Mouse (Mus musculus) CD4-positive helper T cell, adult 2 months (primary cell): Measurements from ENCODE around the gene Serpinb6c.
"Not testable (repeated sequence)": the region's sequence is repeated elsewhere in the genome, so short reads cannot be mapped to it uniquely, and the experiment has no call there.

Experiments
- DNase-seq: peaks from one replicate; pipeline ENCODE4 v3.0.0-alpha.2; 2012; ENCODE audit warnings: low read depth, missing footprints, low spot score

The Serpinb6c gene

DNA sequence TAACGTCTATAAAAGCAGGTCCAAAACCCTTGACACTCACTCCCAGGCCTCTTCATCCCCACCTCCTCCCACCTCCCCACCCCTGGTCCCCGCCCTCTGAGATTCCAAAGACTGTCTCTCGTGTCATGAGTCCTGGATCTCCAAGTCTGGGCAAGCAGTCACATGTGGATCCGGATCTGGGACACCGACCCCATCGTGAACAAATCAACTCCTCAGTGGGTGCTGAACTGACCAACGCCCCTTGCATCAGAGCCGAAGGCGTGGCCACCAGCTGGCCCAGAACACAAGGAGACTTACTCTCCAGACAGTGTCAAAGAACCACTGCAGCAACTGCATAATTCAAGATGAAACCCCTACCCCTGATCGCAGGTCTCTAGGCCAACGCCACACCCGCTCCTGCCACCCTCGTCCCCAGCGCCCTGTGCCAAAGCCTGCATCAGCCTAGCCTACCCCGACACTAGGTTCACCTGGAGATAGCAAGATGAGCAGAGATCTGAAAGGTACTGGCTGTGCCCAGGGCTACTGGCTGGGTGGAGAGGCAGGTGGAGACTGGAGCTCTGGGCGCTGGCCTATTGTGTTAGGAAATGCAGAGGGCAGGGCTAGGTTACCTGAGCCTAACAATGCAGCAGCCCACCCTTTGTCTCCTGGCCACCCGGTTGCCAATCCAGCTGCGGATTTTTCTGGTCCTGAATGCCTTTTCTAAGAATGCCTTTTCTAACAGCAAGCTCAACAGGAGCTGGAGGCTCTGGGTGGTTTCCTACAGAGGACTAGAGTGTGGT is at the start of gene Serpinb6c:
Gene Serpinb6c, minus strand, starts transcription at position 533 of the 779 bp plus-strand sequence.
- DNase-seq, result no peak

- no peak for DNase-seq
Measured at GRCm38 (mm10) chr13:33952947-33953346, 47.4 kb upstream of the Serpinb6c start.

DNA sequence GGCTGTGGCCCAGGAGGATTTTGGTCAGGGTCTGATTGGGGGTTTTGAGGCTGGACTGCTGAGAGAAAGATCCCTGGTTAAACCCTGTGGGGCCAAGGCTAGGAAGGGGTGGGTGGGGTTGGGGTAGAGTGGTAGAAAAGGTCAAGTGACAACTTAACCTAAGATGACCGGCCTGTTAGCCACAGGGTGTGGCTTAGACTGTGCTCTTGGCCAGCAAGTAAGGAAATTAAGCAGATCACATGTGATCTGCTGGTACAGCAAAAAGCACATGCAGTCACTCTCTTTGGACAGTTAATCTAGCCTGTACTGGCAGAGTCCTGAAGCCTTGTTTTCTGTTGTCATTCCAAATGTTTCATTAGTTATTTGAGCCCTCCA is 46.6 kb upstream of the Serpinb6c start:
- DNase-seq, result no peak

GRCm38 (mm10) chr13:33951308-33952074 is 46.0 kb upstream of the Serpinb6c start:
- no peak for DNase-seq

- DNase-seq, result no peak
Measured at GRCm38 (mm10) chr13:33942212-33942779, 36.8 kb upstream of the Serpinb6c start.

DNA sequence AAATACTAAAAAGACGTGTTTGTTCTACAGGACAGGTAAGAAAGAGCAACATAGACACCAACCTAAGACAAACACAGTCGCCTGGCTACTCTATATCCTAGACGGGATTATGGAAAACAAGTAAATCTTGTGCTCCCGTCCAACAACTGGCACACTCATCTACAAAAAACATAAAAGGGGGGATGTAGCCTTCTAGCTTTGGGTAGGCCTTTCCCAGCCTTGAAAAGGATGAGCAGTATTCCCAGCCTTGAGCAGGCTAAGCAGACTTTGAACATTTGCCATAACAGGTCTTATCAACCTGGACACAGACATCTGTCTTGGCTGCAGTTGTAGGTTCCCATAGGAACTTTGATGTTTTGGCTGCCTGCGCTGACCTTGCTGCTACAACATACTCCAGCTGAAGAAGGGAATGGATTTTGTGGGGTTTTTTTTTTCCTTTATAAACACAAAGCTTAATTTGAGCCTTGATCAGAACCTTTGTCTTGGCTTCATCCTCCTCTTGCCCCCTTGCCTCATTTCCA is 35.8 kb upstream of the Serpinb6c start:
- DNase-seq, result no peak

DNA sequence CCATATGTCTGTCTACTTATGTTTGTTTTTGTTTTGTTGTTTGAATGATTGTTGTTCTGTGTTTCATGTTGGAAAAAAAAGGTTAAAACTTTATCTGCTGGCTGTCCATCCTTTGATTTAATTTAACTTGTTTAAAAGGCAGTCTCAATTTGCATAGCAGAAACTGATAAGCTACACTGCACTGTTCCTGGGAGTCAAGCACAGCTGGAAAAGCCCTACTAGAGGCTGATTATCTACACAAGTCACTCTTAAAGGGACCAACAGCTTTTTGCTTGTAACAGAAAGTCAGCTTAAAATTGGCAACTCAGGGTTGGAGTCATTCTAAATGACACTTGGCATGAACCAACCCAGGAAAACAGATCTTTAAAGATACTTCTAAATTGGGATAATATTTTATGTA is 32.1 kb upstream of the Serpinb6c start:
- not testable (repeated sequence) for DNase-seq

DNA sequence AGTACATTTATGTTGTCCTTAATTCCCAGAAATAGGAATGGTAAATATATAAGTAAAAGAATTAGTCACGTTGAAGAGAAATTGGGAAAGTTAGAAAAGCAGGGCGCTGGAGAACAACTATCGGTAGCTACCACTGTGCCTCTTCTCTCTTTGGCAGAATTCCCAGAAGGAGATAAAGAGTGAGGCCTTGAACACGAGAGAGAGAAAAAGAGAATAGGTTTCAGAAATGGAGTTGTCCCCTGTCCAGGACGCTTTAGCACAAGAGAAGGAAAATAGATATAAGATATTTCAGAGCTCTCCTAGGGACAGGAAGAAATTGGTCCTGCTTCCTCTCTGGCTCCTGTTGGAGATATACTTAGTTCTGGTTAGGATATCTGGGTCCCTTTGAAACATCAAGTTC is 31.6 kb upstream of the Serpinb6c start:
- no peak for DNase-seq

- no peak for DNase-seq
Measured at GRCm38 (mm10) chr13:33935465-33936181, 30.1 kb upstream of the Serpinb6c start.

DNA sequence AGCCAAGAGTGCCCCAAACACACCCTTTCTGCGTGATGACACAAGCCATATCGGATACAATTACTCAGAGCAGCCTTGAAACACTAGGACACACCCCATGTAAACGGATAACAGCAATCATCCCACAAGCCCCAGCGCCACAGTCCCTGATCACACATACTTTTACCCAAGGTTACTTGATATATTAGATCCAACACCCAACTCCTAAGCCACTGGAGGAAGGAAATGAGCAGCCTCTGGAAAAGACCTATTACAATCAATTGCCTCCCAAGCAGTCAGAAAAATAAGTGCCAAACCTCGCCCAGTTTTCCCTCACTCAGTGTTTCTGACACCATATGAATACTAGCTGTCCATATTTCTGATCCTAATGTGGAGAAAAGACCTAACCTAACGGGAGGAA is 29.2 kb upstream of the Serpinb6c start:
- no peak for DNase-seq

DNA sequence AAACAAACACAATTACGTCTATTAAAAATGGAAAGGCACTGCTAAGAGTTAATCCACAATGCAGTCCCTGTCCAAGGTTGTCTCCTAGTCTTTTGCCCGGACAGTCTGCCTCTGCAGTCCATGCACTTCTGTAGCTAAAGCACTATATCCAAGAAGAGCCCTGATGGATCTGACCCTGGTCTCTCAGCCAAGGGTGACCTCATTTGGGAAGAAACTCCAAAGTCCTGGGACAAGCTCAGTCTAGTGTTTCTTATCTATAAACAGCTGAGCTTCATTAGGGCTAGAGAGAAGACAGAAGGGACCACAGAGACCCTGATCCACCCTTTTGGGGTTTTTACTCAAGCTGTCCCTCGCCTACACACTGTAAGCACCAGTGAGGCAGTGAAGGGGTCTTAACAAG is 25.4 kb upstream of the Serpinb6c start:
- no peak for DNase-seq

DNA sequence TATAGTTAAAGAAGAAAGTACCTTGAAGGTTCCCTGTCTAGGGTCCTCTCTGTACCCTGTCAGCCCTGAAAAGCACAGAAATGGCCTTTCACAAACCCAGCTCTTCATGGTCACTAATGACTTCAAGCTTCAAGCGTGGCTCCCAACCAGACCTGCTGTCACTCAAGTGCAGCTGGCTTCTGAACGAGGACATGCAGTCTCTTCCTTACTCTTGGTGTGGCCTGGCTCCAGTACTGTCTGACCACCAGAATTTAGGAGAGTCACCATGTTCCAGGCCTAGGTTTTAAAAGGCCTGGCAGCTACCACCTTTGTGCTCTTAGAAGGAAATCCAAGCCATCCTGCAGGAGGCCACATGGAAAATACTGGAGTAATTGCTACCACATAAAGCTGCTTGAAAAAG is 24.8 kb upstream of the Serpinb6c start:
- no peak for DNase-seq

DNA sequence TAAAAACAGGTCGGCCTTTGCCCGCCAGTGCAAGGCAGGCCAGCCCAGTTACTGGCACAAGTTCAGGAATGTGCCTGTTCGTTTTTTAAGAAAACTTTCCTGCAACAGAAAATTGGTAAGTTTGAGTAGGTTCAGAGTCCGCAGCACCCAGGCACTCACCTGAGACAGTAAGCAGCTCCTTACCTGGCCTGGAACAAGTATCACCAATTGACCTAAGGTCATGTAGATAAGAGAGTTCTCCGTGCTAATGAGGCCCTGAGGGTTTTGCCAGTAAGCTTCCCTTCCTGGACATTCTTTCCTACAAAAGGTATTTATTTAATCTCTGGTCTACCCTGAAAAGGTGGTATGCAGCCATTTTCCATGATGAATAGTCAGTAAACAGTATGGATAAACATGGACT is 16.2 kb upstream of the Serpinb6c start:
- DNase-seq, result no peak

DNA sequence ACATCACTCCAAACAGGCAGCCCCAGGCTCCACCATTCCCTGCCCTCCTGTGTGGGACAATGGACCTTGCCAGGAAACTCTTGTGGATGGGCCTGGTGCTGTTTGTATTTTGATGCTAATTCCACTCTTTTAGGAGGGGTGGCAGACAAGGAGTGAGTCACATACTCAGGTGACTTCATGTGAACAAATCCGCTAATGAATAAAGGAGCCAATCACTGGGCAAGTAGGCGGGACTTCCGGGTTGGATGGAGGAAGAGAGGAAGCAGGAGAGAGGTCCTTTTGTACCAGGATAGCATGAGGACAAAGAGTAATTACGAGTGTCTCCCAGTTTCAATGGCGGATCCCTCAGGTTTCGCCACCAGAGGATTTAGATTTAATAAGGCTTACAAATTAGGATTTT is 15.5 kb upstream of the Serpinb6c start:
- no peak for DNase-seq

DNA sequence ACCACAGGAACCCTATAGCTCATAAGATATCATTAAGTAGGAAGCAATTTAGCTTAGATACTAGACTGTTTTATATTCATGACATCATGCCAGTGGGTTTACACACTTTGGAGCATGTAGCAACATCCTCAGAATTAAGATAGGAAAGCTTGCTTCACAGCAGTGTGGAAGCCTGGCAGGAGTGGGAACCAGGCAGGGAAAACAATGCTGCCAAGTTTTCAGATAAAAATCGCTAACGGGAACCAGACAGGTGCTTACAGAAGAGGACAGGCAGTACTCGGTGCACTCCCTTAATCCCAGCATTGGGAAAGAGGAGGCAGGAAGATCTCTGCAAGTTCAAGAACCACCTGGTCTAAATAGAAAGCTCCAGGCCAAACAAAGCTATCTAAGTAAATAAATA is 1.3 kb upstream of the Serpinb6c start:
- DNase-seq, result no peak

DNA sequence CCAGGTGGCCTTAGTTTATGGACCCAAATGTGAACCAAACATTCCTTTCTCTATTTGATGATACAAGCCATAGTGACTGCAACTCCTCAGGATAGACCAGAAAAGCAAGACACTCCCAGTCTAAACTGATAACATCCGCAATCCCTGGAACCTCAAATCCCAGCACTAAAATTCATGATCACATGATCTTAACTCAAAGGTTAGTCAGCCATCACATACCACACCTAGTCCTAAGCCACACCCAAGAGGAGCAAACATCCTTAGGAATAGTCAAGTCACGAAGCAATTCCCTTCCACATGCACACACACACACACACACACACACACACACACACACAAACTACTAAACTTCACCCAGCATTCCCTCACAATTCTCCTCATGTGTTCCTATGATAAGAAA is 2.2 kb downstream of the Serpinb6c start:
- no peak for DNase-seq

GRCm38 (mm10) chr13:33894207-33894606 is 11.3 kb downstream of the Serpinb6c start:
- DNase-seq, result peak; percentile 13

GRCm38 (mm10) chr13:33843308-33843707 is 62.2 kb downstream of the Serpinb6c start, which contains the start of gene Serpinb6e:
TSS of gene Serpinb6e (minus strand) at chr13:33843408.
- no peak for DNase-seq

DNA sequence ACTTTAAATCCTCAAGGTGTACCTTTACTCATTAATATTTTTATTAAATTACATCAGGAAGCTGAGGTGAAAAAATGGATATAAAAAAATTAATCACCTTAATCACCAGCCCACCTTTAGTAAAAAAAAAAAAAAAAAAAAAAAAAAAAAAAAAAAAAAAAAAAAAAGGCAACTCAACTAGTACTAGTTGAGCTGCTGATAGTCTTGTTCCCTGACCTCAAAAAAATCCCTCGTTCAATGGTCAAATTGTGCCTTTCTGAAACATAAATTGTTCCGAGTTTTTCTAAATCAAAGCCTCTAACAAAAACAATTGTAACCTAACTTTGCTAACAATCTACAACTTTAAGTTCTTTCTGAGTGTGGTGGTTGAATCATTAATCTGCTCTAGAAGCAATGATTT is 74.8 kb downstream of the Serpinb6c start:
- no peak for DNase-seq
